Mouse (Mus musculus) induced T-regulatory cell, adult 2 months (primary cell): ENCODE measurements around the gene Dnal4.
A peak's percentile ranks its signal among the peaks of the same experiment; 100 is the strongest.

Experiments
- DNase-seq: peaks from one replicate; pipeline ENCODE4 v3.0.0-alpha.2; 2012; ENCODE audit warnings: low read depth

The Dnal4 gene

GRCm38 (mm10) chr15:79763601-79764246, 13.9 kb downstream of the Dnal4 start:
- DNase-seq: no peak

- no peak for DNase-seq
Measured at GRCm38 (mm10) chr15:79763001-79763400, 14.6 kb downstream of the Dnal4 start.

- no peak for DNase-seq
Measured at GRCm38 (mm10) chr15:79760956-79761355, 16.7 kb downstream of the Dnal4 start.

- no peak for DNase-seq
Measured at GRCm38 (mm10) chr15:79757118-79757517, 20.5 kb downstream of the Dnal4 start.

GRCm38 (mm10) chr15:79755977-79756625, 21.5 kb downstream of the Dnal4 start:
- no peak for DNase-seq

- DNase-seq: no peak
Measured at GRCm38 (mm10) chr15:79755176-79755575, 22.5 kb downstream of the Dnal4 start.

GRCm38 (mm10) chr15:79753873-79754272, 23.8 kb downstream of the Dnal4 start:
- no peak for DNase-seq

- no peak for DNase-seq
Measured at GRCm38 (mm10) chr15:79753420-79753752, 24.3 kb downstream of the Dnal4 start.

- DNase-seq: peak; percentile 78
Measured at GRCm38 (mm10) chr15:79752742-79753419, 24.8 kb downstream of the Dnal4 start.

- no peak for DNase-seq
Measured at GRCm38 (mm10) chr15:79751772-79752171, 25.9 kb downstream of the Dnal4 start.

GRCm38 (mm10) chr15:79750266-79750665, 27.4 kb downstream of the Dnal4 start:
- DNase-seq: no peak

- no peak for DNase-seq
Measured at GRCm38 (mm10) chr15:79749162-79749561, 28.5 kb downstream of the Dnal4 start.

- peak; percentile 65 for DNase-seq
Measured at GRCm38 (mm10) chr15:79747998-79748397, 29.7 kb downstream of the Dnal4 start.

GRCm38 (mm10) chr15:79745883-79746282, 31.8 kb downstream of the Dnal4 start:
- no peak for DNase-seq

- DNase-seq: no peak
Measured at GRCm38 (mm10) chr15:79745312-79745711, 32.3 kb downstream of the Dnal4 start.

- DNase-seq: no peak
Measured at GRCm38 (mm10) chr15:79744742-79745141, 32.9 kb downstream of the Dnal4 start.

GRCm38 (mm10) chr15:79744001-79744400, 33.6 kb downstream of the Dnal4 start:
- no peak for DNase-seq

GRCm38 (mm10) chr15:79742706-79743023, 35.0 kb downstream of the Dnal4 start:
- DNase-seq: no peak

GRCm38 (mm10) chr15:79741921-79742705, 35.5 kb downstream of the Dnal4 start, which contains the start of gene Sun2:
TSS of gene Sun2 (minus strand) at chr15:79742536.
- peak; percentile 93 for DNase-seq

- DNase-seq: peak; percentile 87
Measured at GRCm38 (mm10) chr15:79741173-79741858, 36.3 kb downstream of the Dnal4 start.

- peak; percentile 84 for DNase-seq
Measured at GRCm38 (mm10) chr15:79740739-79741138, 36.9 kb downstream of the Dnal4 start.

- DNase-seq: no peak
Measured at GRCm38 (mm10) chr15:79734311-79734710, 43.3 kb downstream of the Dnal4 start.
